ENCODE assay signal across 8 mouse cellular contexts in genomic region chr6:120037004-120037635, GRCm38 (mm10). TPM values are rescaled to one million over a fixed set of nuclear protein-coding genes. Genes with fewer than 3 reads are reported as not detected.
DNase-seq lines count a peak whose midpoint lies in the region; ATAC-seq and TF ChIP-seq lines count a peak whose summit lies in the region.

No protein-coding gene starts in this region.

- H3K27ac ChIP-seq in forebrain, embryonic 15.5 days (replicated peaks), result peak overlapping the region; percentile 100
- peak overlapping the region; percentile 94 for H3K27ac ChIP-seq in neural tube, embryonic 14.5 days (ENCODE audit: low read depth, low read length)

- TF ChIP-seq CTCF in lung, adult 2 months (IDR thresholded peaks at IDR 0.05; ENCODE audit: insufficient read depth, low read length), result peak; percentile 8; the same call in 1 of the 2 replicates

- peaks cover 39% of the 10 kb centered on the region for H3K4me1 ChIP-seq in forebrain, embryonic 15.5 days
- peaks cover 3% of the 10 kb centered on the region; the same call in 1 of the 2 replicates for H3K4me1 ChIP-seq in lung, adult 2 months (ENCODE audit: control insufficient read depth, insufficient read depth, low read length)
- peaks cover 14% of the 10 kb centered on the region for H3K4me1 ChIP-seq in neural tube, embryonic 14.5 days (ENCODE audit: control insufficient read depth, insufficient read depth, low read length)

- no peaks in the 10 kb centered on the region for H3K9me3 ChIP-seq in forebrain, embryonic 15.5 days
- no peaks in the 10 kb centered on the region for H3K9me3 ChIP-seq in neural tube, embryonic 14.5 days (ENCODE audit: control insufficient read depth, low read length)

- 0 out of 2 replicates have a peak, but pooled peaks have one; percentile 1 for ATAC-seq in forebrain, embryonic 15.5 days (replicated peaks)
- peak; percentile 8 for ATAC-seq in neural tube, embryonic 14.5 days (ENCODE audit: low read depth)

- under 1% methylated on average over 51 of the region's 51 CpGs for WGBS in forebrain, embryonic 15.5 days
- under 1% methylated on average over 51 of the region's 51 CpGs for WGBS in lung, adult 2 months
- under 1% methylated on average over 48 of the region's 51 CpGs for whole genome bisulfite sequencing in neural tube, embryonic 14.5 days

- TF ChIP-seq POLR2A in lung, adult 2 months (IDR thresholded peaks at IDR 0.05; ENCODE audit: borderline replicate concordance, extremely low read depth, low read depth, low read length), result no peak

- H3K4me2 ChIP-seq in forebrain, embryonic 15.5 days (replicated peaks), result peak overlapping the region; percentile 78
- peak overlapping the region; percentile 98 for H3K4me2 ChIP-seq in neural tube, embryonic 14.5 days (ENCODE audit: low read depth, low read length)

- intact Hi-C loops in heart, postnatal 14 days (cut with DNase I), result loop anchor here (2.0 to 10.0 kb wide), 3 partner anchors 14 to 552 kb away; no protein-coding TSS in a partner anchor

- DNase-seq in ES-CJ7 (ENCODE audit: low read depth, low spot score), result peak; percentile 66
- DNase-seq in cerebellum, adult 11-12 months, result peak; percentile 65
- DNase-seq in heart, postnatal 14 days, result peak; percentile 71 to 81
- peak; percentile 44 to 46 for DNase-seq in layer of hippocampus, adult 18-20 months (ENCODE audit: low spot score in 2 of 2)
- DNase-seq in lung, adult 2 months, result peak; percentile 67
- DNase-seq in testis, postnatal 10 days (ENCODE audit: low spot score), result peak; percentile 80

- H3K36me3 ChIP-seq in forebrain, embryonic 15.5 days, result no peaks in the 10 kb centered on the region; the same call in 1 of the 2 replicates
- no peaks in the 10 kb centered on the region for H3K36me3 ChIP-seq in neural tube, embryonic 14.5 days (ENCODE audit: control insufficient read depth, insufficient read depth, low read length)

- peak overlapping the region; percentile 69 for H3K9ac ChIP-seq in forebrain, embryonic 15.5 days (replicated peaks)
- peak overlapping the region; percentile 81 for H3K9ac ChIP-seq in neural tube, embryonic 14.5 days (replicated peaks; ENCODE audit: low read depth, low read length)

- peak overlapping the region; percentile 79 for H3K4me3 ChIP-seq in forebrain, embryonic 15.5 days
- peak overlapping the region; percentile 96 for H3K4me3 ChIP-seq in lung, adult 2 months (replicated peaks; ENCODE audit: extremely low read depth, low read depth, low read length)
- peak overlapping the region; percentile 88 for H3K4me3 ChIP-seq in neural tube, embryonic 14.5 days (ENCODE audit: low read depth, low read length)

- no peaks in the 10 kb centered on the region for H3K27me3 ChIP-seq in forebrain, embryonic 15.5 days
- no peaks in the 10 kb centered on the region for H3K27me3 ChIP-seq in neural tube, embryonic 14.5 days (ENCODE audit: control insufficient read depth, insufficient read depth, low read length)

RNA-seq across cellular contexts. Expression of gene Wnk1, which starts 1.4 kb away (rescaled TPM):
- polyA plus RNA-seq in forebrain, embryonic 15.5 days (2015; fragmentation: Nextera tagmentation; extraction: Ambion mirVana), result 55.2 and 56.5 TPM in 2 replicates
- 100 to 1,000 TPM; 303 to 324 TPM for total RNA-seq in heart, postnatal 14 days (2021)
- total RNA-seq in layer of hippocampus, adult 18-20 months (2021), result 100 to 1,000 TPM; 189 to 190 TPM
- 131 and 136 TPM in 2 replicates for polyA plus RNA-seq in lung, adult 2 months (2012; rRNA removed)
- polyA plus RNA-seq in neural tube, embryonic 14.5 days (2014; fragmentation: Nextera tagmentation; extraction: Ambion mirVana), result 64.1 and 71.8 TPM in 2 replicates

RNA-seq across cellular contexts. Expression of gene Ninj2, which starts 56.0 kb away (rescaled TPM):
- polyA plus RNA-seq in forebrain, embryonic 15.5 days (2015; fragmentation: Nextera tagmentation; extraction: Ambion mirVana), result not detected in 2 replicates
- not detected for total RNA-seq in heart, postnatal 14 days (2021)
- 1 to 10 TPM in 1 of 2 experiments, under 1 TPM in 1; 0.67 to 1.3 TPM for total RNA-seq in layer of hippocampus, adult 18-20 months (2021)
- polyA plus RNA-seq in lung, adult 2 months (2012; rRNA removed), result 0.26 and 0.35 TPM in 2 replicates
- not detected in 2 replicates for polyA plus RNA-seq in neural tube, embryonic 14.5 days (2014; fragmentation: Nextera tagmentation; extraction: Ambion mirVana)

Comparison
In these comparisons a context has a peak if more than half of its experiments do, and no peak if none do; other contexts are left out.
1. Peak in every context shown above with its lines: DNase-seq, ATAC-seq, H3K4me3 ChIP-seq and H3K27ac ChIP-seq.